Mouse (Mus musculus) heart, postnatal 0 days (tissue): Measurements from ENCODE around the gene Ssx2ip. TPM values are rescaled to one million over a fixed set of nuclear protein-coding genes. Genes with fewer than 3 reads are reported as not detected.

Experiments used
- ATAC-seq: fragments of 200-750 bp; cut with Nextera tagmentation; 2 replicates; pipeline ENCODE4 v1.8.0; 2017; ENCODE audit warnings: low read depth, moderate number of reproducible peaks, moderate library complexity; ENCODE audit not compliant: insufficient read depth
- DNase-seq: peaks from one replicate; pipeline ENCODE4 v3.0.0-alpha.2; 2016; ENCODE audit warnings: low spot score
- H3K27ac ChIP-seq: fragments of 300-500 bp; sonication (generic); 2 replicates; pipeline ENCODE4 v1.5.1; 2014; ENCODE audit warnings: low read depth, mild to moderate bottlenecking
- H3K27me3 ChIP-seq: fragments of 300-500 bp; sonication (generic); 2 replicates; pipeline ENCODE4 v1.6.1; 2014; ENCODE audit warnings: low read length, mixed read lengths; ENCODE audit not compliant: control insufficient read depth, insufficient read depth
- H3K36me3 ChIP-seq: fragments of 300-500 bp; sonication (generic); replicated peaks from 2 replicates; pipeline ENCODE4 v1.6.1; 2014; ENCODE audit warnings: low read length, mixed read lengths; ENCODE audit not compliant: control insufficient read depth, insufficient read depth
- H3K4me1 ChIP-seq: fragments of 300-500 bp; sonication (generic); 2 replicates; pipeline ENCODE4 v1.6.1; 2014; ENCODE audit warnings: antibody characterized with exemption; ENCODE audit not compliant: control insufficient read depth, insufficient read depth
- H3K4me2 ChIP-seq: fragments of 300-500 bp; sonication (generic); 2 replicates; pipeline ENCODE4 v1.6.1; 2014; ENCODE audit warnings: low read depth, mild to moderate bottlenecking, low read length, moderate library complexity
- H3K4me3 ChIP-seq: fragments of 300-500 bp; sonication (generic); 2 replicates; pipeline ENCODE4 v1.5.1; 2014; ENCODE audit warnings: low read depth, low read length
- H3K9ac ChIP-seq: fragments of 300-500 bp; sonication (generic); replicated peaks from 2 replicates; pipeline ENCODE4 v1.6.1; 2014; ENCODE audit warnings: low read depth, low read length, mixed read lengths
- H3K9me3 ChIP-seq: fragments of 300-500 bp; sonication (generic); replicated peaks from 2 replicates; pipeline ENCODE4 v1.6.1; 2016; ENCODE audit warnings: low read length; ENCODE audit not compliant: control insufficient read depth
- CTCF ChIP-seq: IDR thresholded peaks from 2 replicates; pipeline ENCODE4 v1.5.1; 2016; ENCODE audit warnings: antibody characterized with exemption, control low read depth, low read depth
- EP300 ChIP-seq: IDR thresholded peaks from 2 replicates; pipeline ENCODE4 v1.6.1; 2016; ENCODE audit warnings: antibody characterized with exemption, low read depth
- WGBS: fragments of 180-500 bp; shearing (Covaris S2); extraction: QIAGEN DNeasy Blood & Tissue Kit; methylation state at CpG from one replicate; pipeline ENCODE4 v1.1.7; 2014; 5-methylcytosine and 5-hydroxymethylcytosine counted together
- polyA plus RNA-seq: library from polyadenylated mRNA; unstranded; fragments of >200 nt; fragmentation: Nextera tagmentation; extraction: Ambion mirVana; gene quantifications from 2 replicates; pipeline ENCODE4 v1.2.1, GENCODE M21; 2015
- total RNA-seq: library from RNA; depleted of rRNA; stranded (reverse); fragments of >200 nt; gene quantifications from 2 replicates; pipeline ENCODE4 v1.2.3, GENCODE M21; 2014; ENCODE audit warnings: low replicate concordance

The Ssx2ip gene
- total and polyA plus RNA-seq, 2 experiments from 2014 or later: 6.4 to 7.6 TPM

- no peaks in the 10 kb centered on the region for H3K4me1 ChIP-seq
- ATAC-seq (no peak), DNase-seq (no peak)
- TF ChIP-seq EP300: no peak
- no peak for TF ChIP-seq CTCF
- no peak overlapping the region for H3K4me2 ChIP-seq
- WGBS: 87% methylated on average over 8 of the region's 8 CpGs
- H3K36me3 ChIP-seq: peaks cover 37% of the 10 kb centered on the region
- no peaks in the 10 kb centered on the region for H3K9me3 ChIP-seq
- H3K27me3 ChIP-seq: no peaks in the 10 kb centered on the region
- H3K9ac ChIP-seq: no peak overlapping the region
- H3K27ac ChIP-seq: no peak overlapping the region
- no peak overlapping the region for H3K4me3 ChIP-seq
These were observed 31.7 kb downstream of the Ssx2ip start for GRCm38 (mm10) chr3:146436114-146436513.

- Histone ChIP-seq H3K9me3 (no peaks in the 10 kb centered on the region), H3K36me3 (peaks cover 22% of the 10 kb centered on the region), H3K4me2 (no peak overlapping the region), H3K9ac (no peak overlapping the region), H3K4me3 (no peak overlapping the region), H3K4me1 (no peaks in the 10 kb centered on the region), H3K27ac (no peak overlapping the region), H3K27me3 (no peaks in the 10 kb centered on the region)
- WGBS: 95% methylated on average over 12 of the region's 12 CpGs
- no peak for ATAC-seq
- TF ChIP-seq CTCF (no peak), EP300 (no peak)
- no peak for DNase-seq
These were observed 35.6 kb downstream of the Ssx2ip start for GRCm38 (mm10) chr3:146440011-146440410.

- peaks cover 22% of the 10 kb centered on the region for H3K36me3 ChIP-seq
- WGBS: 81% methylated on average over 7 of the region's 7 CpGs
- TF ChIP-seq CTCF (no peak), EP300 (no peak)
These were observed 36.0 kb downstream of the Ssx2ip start for GRCm38 (mm10) chr3:146440422-146440821.

GRCm38 (mm10) chr3:146442484-146442883, 38.0 kb downstream of the Ssx2ip start:
- ATAC-seq (no peak), DNase-seq (no peak)
- 76% methylated on average over 7 of the region's 7 CpGs for WGBS
- Histone ChIP-seq H3K4me1 (no peaks in the 10 kb centered on the region), H3K27ac (no peak overlapping the region), H3K27me3 (no peaks in the 10 kb centered on the region), H3K4me2 (no peak overlapping the region), H3K36me3 (peaks cover 9% of the 10 kb centered on the region), H3K9ac (no peak overlapping the region), H3K9me3 (no peaks in the 10 kb centered on the region), H3K4me3 (no peak overlapping the region)
- no peak for TF ChIP-seq EP300
- no peak for TF ChIP-seq CTCF

More at GRCm38 (mm10) chr3:146440422-146440821, 36.0 kb downstream of the Ssx2ip start:
- no peak overlapping the region for H3K27ac ChIP-seq
- no peaks in the 10 kb centered on the region for H3K4me1 ChIP-seq
- no peaks in the 10 kb centered on the region for H3K27me3 ChIP-seq
- ATAC-seq (no peak), DNase-seq (no peak)
- no peak overlapping the region for H3K9ac ChIP-seq
- H3K4me3 ChIP-seq: no peak overlapping the region
- no peaks in the 10 kb centered on the region for H3K9me3 ChIP-seq
- no peak overlapping the region for H3K4me2 ChIP-seq

- Histone ChIP-seq H3K9ac (no peak overlapping the region), H3K4me3 (no peak overlapping the region), H3K27me3 (no peaks in the 10 kb centered on the region), H3K9me3 (no peaks in the 10 kb centered on the region), H3K4me1 (no peaks in the 10 kb centered on the region), H3K4me2 (no peak overlapping the region), H3K27ac (no peak overlapping the region), H3K36me3 (peaks cover 9% of the 10 kb centered on the region; the same call in 1 of the 2 replicates)
- TF ChIP-seq CTCF: no peak
- TF ChIP-seq EP300: no peak
- 92% methylated on average over 8 of the region's 8 CpGs for WGBS
- DNase-seq: no peak
- no peak for ATAC-seq
These were observed 38.5 kb downstream of the Ssx2ip start for GRCm38 (mm10) chr3:146442936-146443335.

- TF ChIP-seq CTCF (no peak), EP300 (no peak)
- ATAC-seq: no peak
- Histone ChIP-seq H3K9ac (no peak overlapping the region), H3K36me3 (peaks cover 6% of the 10 kb centered on the region; the same call in 1 of the 2 replicates), H3K27ac (no peak overlapping the region), H3K4me3 (no peak overlapping the region), H3K27me3 (no peaks in the 10 kb centered on the region), H3K4me1 (no peaks in the 10 kb centered on the region), H3K9me3 (no peaks in the 10 kb centered on the region), H3K4me2 (no peak overlapping the region)
- whole genome bisulfite sequencing: 91% methylated on average over 7 of the region's 7 CpGs
- DNase-seq: no peak
These were observed 38.9 kb downstream of the Ssx2ip start for GRCm38 (mm10) chr3:146443380-146443779.
